Mouse (Mus musculus) forebrain, embryonic 14.5 days (tissue): ENCODE measurements at regions not wholly inside any gene's neighbourhood (a gene's known extent, or its start where the extent isn't known, plus 50 kb on each side); places are given as distances from the start of the nearest gene placed in this dataset.

ENCODE experiments used
- ATAC-seq: fragments of 200-750 bp; cut with Nextera tagmentation; 2 replicates; pipeline ENCODE4 v1.8.0; 2017; ENCODE audit warnings: mild to moderate bottlenecking, moderate library complexity
- DNase-seq: peaks from one replicate; pipeline ENCODE4 v3.0.0-alpha.2; 2015; ENCODE audit warnings: low spot score
- H3K27ac ChIP-seq: fragments of 300-500 bp; sonication (generic); 2 replicates; pipeline ENCODE4 v1.5.1; 2014; ENCODE audit warnings: low read depth, mild to moderate bottlenecking, control low read depth, low read length, moderate library complexity
- H3K27me3 ChIP-seq: fragments of 300-500 bp; sonication (generic); replicated peaks from 2 replicates; pipeline ENCODE4 v1.6.1; 2014; ENCODE audit warnings: low read length, control low read depth, mixed read lengths; ENCODE audit not compliant: control insufficient read depth, insufficient read depth
- H3K36me3 ChIP-seq: fragments of 300-500 bp; sonication (generic); 2 replicates; pipeline ENCODE4 v1.6.1; 2014; ENCODE audit warnings: low read length, control low read depth; ENCODE audit not compliant: control insufficient read depth, insufficient read depth
- H3K4me1 ChIP-seq: fragments of 300-500 bp; sonication (generic); 2 replicates; pipeline ENCODE4 v1.6.1; 2014; ENCODE audit warnings: antibody characterized with exemption, low read length, control low read depth; ENCODE audit not compliant: control insufficient read depth, insufficient read depth
- H3K4me2 ChIP-seq: fragments of 300-500 bp; sonication (generic); 2 replicates; pipeline ENCODE4 v1.6.1; 2014; ENCODE audit warnings: mild to moderate bottlenecking, control low read depth, low read length
- H3K4me3 ChIP-seq: fragments of 300-500 bp; sonication (generic); 2 replicates; pipeline ENCODE4 v1.5.1; 2014; ENCODE audit warnings: low read depth, low read length, control low read depth
- H3K9ac ChIP-seq: fragments of 300-500 bp; sonication (generic); 2 replicates; pipeline ENCODE4 v1.6.1; 2014; ENCODE audit warnings: mild to moderate bottlenecking, low read length, control low read depth, moderate library complexity
- H3K9me3 ChIP-seq: fragments of 300-500 bp; sonication (generic); replicated peaks from 2 replicates; pipeline ENCODE4 v1.6.1; 2016; ENCODE audit warnings: low read length, control low read depth, mixed read lengths; ENCODE audit not compliant: control insufficient read depth
- WGBS: fragments of 180-500 bp; shearing (Covaris S2); extraction: QIAGEN DNeasy Blood & Tissue Kit; methylation state at CpG from one replicate; pipeline ENCODE4 v1.1.7; 2014; 5-methylcytosine and 5-hydroxymethylcytosine counted together

DNA sequence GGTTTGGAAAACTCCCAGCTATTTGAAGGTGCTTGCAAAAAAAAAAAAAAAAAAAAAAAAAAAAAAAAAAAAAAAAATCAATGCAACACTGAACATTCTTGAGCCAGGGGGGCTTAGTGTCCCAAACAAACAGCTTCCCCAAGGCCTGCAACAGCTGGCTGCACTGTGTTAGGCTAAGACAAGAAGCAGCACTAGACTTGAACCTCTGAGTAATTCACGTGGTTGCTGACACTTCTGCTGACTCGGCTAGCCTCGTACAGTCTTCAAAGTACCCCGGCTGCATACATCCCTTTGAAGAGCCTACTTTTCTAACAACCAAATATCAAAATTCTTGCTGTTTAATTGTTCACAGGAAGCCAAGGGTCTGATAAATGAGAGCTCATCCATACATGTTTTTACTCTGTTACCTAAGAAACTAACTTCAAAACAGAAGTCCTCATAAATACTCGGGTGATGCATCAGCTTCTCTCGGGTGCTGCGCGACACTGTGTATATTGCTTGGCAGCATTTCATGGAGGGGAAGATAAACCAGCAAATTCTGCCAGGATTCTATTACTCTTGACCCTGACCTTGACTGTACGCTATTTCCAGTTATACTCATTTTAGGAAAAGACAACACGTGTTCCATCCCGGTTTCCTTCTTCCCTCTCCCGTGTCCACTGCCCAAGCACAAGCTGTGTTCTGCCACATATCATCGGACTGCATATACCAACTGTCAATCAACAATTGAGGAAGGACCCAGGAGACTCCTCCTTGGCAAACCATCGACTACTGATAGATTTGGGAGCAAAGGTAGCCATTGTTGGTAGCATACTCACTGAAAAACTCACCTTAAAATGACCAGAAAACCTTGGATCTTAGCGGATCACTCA lies 352.8 kb upstream of the Nt5c1b start:
- H3K27me3 ChIP-seq: no peaks in the 10 kb centered on the region
- H3K27ac ChIP-seq: no peak overlapping the region
- no peak overlapping the region for H3K9ac ChIP-seq
- no peak overlapping the region for H3K4me3 ChIP-seq
- DNase-seq (no peak), ATAC-seq (no peak)
- H3K36me3 ChIP-seq: no peaks in the 10 kb centered on the region
- H3K9me3 ChIP-seq: no peaks in the 10 kb centered on the region
- WGBS: 88% methylated on average over 15 of the region's 15 CpGs
- H3K4me2 ChIP-seq: no peak overlapping the region
- no peaks in the 10 kb centered on the region for H3K4me1 ChIP-seq

DNA sequence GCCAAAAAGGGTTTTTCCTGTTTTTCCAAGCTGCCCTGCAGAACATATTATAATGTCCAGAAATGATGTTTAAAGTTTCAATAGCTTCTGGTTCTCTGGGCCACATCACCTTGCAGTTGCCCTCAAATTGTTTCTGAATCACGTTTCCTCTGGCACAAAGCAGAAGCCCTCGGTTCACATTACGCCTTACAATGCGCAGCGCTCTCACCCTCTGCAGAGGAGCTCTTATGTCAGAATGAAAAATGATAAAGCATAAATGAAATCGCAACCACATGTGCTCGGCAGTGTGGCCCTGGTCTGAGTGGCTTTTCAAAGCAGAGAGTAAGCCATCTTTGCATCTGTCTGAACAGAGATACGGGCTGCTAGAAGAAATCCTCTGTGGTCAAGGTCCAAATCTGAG lies 334.3 kb upstream of the Nt5c1b start:
- no peak for DNase-seq
- 85% methylated on average over 8 of the region's 8 CpGs for WGBS

DNA sequence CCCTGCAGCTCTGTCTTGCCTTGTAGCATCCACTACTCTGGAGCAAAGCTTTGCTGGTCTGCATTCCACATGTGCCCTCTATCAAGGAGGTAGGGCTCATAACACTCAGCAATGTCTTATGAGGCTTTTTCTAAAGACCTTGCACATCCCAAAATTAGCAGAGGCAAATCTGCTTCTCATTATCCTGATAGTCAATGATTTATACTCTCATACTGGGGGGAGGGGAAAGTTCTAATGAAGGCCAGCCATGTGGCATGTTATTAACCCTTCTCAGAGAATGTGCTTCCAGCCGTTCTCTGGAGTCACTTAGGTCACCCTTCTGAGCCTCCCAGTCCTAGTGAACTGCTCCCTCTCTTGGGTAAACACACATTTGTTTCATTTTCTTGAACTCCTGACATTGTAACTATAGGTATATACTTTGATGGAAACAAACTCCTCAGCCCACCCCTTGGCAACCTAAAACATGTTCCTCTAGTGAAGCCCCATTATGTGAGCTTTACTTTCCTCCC lies 307.7 kb upstream of the Nt5c1b start:
- Histone ChIP-seq H3K9me3 (no peaks in the 10 kb centered on the region), H3K27me3 (no peaks in the 10 kb centered on the region), H3K4me3 (no peak overlapping the region), H3K36me3 (no peaks in the 10 kb centered on the region), H3K4me2 (no peak overlapping the region), H3K9ac (no peak overlapping the region), H3K27ac (no peak overlapping the region), H3K4me1 (no peaks in the 10 kb centered on the region)
- DNase-seq: no peak
- ATAC-seq: no peak
- WGBS: 52% methylated on average over 1 of the region's 1 CpGs

More for the DNA sequence above, 334.3 kb upstream of the Nt5c1b start:
- H3K4me3 ChIP-seq: no peak overlapping the region
- H3K36me3 ChIP-seq: no peaks in the 10 kb centered on the region
- no peaks in the 10 kb centered on the region for H3K4me1 ChIP-seq
- H3K27me3 ChIP-seq: no peaks in the 10 kb centered on the region
- H3K9ac ChIP-seq: no peak overlapping the region
- no peaks in the 10 kb centered on the region for H3K9me3 ChIP-seq
- H3K27ac ChIP-seq: no peak overlapping the region
- H3K4me2 ChIP-seq: no peak overlapping the region
- ATAC-seq: no peak

DNA sequence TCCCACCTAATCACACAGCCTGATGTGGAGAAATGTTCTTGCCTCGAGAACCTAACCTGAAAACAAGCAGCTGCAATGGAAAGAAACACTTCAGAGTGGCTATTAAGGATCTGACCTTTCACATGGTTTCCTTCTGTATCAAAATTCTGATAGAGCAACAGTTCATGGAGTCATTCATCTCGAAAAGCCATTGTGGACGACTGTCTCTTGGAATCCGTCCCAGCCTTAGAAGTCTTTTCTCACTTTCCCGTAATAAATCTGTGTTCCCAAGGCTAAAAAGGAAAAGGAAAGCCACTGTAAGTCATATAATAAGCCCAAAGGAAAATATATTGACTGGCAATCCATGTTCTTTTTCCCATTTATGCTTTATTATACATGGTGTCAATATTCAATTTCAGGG lies 291.4 kb upstream of the Nt5c1b start:
- ATAC-seq (no peak), DNase-seq (no peak)
- Histone ChIP-seq H3K4me1 (no peaks in the 10 kb centered on the region), H3K27me3 (no peaks in the 10 kb centered on the region), H3K4me2 (no peak overlapping the region), H3K36me3 (no peaks in the 10 kb centered on the region), H3K9me3 (no peaks in the 10 kb centered on the region), H3K27ac (no peak overlapping the region), H3K4me3 (no peak overlapping the region), H3K9ac (no peak overlapping the region)
- 82% methylated on average over 5 of the region's 5 CpGs for WGBS

GRCm38 (mm10) chr12:10079482-10079881 lies 290.3 kb upstream of the Nt5c1b start:
- Histone ChIP-seq H3K4me3 (no peak overlapping the region), H3K27ac (no peak overlapping the region), H3K9me3 (no peaks in the 10 kb centered on the region), H3K4me1 (no peaks in the 10 kb centered on the region), H3K9ac (no peak overlapping the region), H3K27me3 (no peaks in the 10 kb centered on the region), H3K36me3 (no peaks in the 10 kb centered on the region), H3K4me2 (no peak overlapping the region)
- peak; percentile 5 for DNase-seq
- no peak for ATAC-seq
- WGBS: 84% methylated on average over 9 of the region's 9 CpGs

DNA sequence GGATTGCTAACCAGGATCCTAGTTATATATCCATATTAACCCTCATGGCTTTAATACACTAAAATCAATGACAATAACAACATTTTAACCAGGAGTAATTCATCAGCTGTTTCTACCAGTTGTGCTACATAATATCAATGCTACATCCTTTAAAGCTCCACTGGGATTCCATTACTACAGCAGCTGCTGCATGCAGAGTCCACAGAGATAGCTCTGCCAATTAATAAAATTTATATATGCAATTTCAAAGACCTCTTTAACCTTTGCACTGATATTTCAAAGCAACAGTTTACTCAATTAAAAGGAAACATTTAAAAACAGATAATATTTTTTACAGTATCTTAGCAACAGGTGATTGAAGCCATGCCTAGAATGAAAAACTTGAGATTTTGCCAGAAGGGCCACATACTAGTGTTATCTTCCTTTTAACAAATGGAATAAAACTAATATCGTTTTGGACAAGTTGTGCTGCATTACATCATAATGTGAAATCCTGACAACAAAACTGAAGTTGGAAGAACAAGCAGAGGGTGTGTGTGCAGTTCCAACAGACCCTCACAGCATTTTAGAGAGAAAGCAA lies 256.8 kb upstream of the Nt5c1b start:
- DNase-seq: no peak
- no peaks in the 10 kb centered on the region for H3K9me3 ChIP-seq
- no peaks in the 10 kb centered on the region for H3K36me3 ChIP-seq
- H3K27ac ChIP-seq: no peak overlapping the region
- no peak for ATAC-seq
- no peaks in the 10 kb centered on the region for H3K27me3 ChIP-seq
- 80% methylated on average over 1 of the region's 1 CpGs for WGBS
- H3K4me1 ChIP-seq: no peaks in the 10 kb centered on the region
- H3K9ac ChIP-seq: no peak overlapping the region
- no peak overlapping the region for H3K4me3 ChIP-seq
- no peak overlapping the region for H3K4me2 ChIP-seq

- no peak for ATAC-seq
- Histone ChIP-seq H3K27ac (no peak overlapping the region), H3K4me2 (no peak overlapping the region), H3K27me3 (no peaks in the 10 kb centered on the region), H3K4me3 (no peak overlapping the region), H3K9ac (no peak overlapping the region), H3K9me3 (no peaks in the 10 kb centered on the region), H3K36me3 (no peaks in the 10 kb centered on the region), H3K4me1 (no peaks in the 10 kb centered on the region)
- no peak for DNase-seq
- WGBS: 79% methylated on average over 2 of the region's 2 CpGs
Measured at GRCm38 (mm10) chr12:10122102-10122501, 247.7 kb upstream of the Nt5c1b start.

- no peak overlapping the region for H3K4me2 ChIP-seq
- no peaks in the 10 kb centered on the region for H3K9me3 ChIP-seq
- H3K27me3 ChIP-seq: no peaks in the 10 kb centered on the region
- 47% methylated on average over 3 of the region's 3 CpGs for WGBS
- no peaks in the 10 kb centered on the region for H3K36me3 ChIP-seq
- DNase-seq (peak; percentile 0), ATAC-seq (no peak)
- H3K4me3 ChIP-seq: no peak overlapping the region
- no peaks in the 10 kb centered on the region for H3K4me1 ChIP-seq
- no peak overlapping the region for H3K27ac ChIP-seq
- no peak overlapping the region for H3K9ac ChIP-seq
Measured at GRCm38 (mm10) chr12:10127995-10128573, 241.7 kb upstream of the Nt5c1b start.

DNA sequence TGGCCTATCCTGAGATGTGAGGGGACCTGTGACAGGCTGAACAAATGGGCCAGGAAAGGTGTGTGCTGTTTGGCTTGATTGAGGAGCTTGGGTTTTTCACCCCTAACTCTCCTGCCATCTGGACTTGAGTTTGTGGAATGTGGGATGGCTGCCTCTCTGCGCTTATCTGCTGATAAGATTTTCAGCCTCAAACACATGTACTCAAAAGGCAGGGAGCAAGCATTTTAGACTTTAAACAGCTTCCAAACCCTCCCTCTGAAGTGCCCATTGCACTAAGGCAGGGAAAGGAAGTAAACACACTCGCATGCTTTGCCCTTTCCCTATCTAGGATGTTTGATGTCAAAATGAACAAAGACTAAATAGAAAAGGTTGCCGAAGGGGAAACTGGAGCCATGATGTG lies 235.6 kb upstream of the Nt5c1b start:
- 75% methylated on average over 3 of the region's 3 CpGs for WGBS
- Histone ChIP-seq H3K4me1 (no peaks in the 10 kb centered on the region), H3K4me3 (no peak overlapping the region), H3K36me3 (no peaks in the 10 kb centered on the region), H3K4me2 (no peak overlapping the region), H3K27ac (no peak overlapping the region), H3K27me3 (no peaks in the 10 kb centered on the region), H3K9ac (no peak overlapping the region), H3K9me3 (no peaks in the 10 kb centered on the region)
- DNase-seq: no peak
- no peak for ATAC-seq
